Mouse (Mus musculus): ENCODE measurements at regions not wholly inside any gene's neighbourhood (a gene's known extent, or its start where the extent isn't known, plus 50 kb on each side); places are given as distances from the start of the nearest gene placed in this dataset. TPM values are rescaled to one million over a fixed set of nuclear protein-coding genes. Genes with fewer than 3 reads are reported as not detected.

Small RNAs in the stretch of these regions (microRNA-seq; reads per million reads assigned to microRNA genes)
- not detected for gene Gm24973
